26 mouse cellular contexts compared by ENCODE assay signal in the genomic region with DNA sequence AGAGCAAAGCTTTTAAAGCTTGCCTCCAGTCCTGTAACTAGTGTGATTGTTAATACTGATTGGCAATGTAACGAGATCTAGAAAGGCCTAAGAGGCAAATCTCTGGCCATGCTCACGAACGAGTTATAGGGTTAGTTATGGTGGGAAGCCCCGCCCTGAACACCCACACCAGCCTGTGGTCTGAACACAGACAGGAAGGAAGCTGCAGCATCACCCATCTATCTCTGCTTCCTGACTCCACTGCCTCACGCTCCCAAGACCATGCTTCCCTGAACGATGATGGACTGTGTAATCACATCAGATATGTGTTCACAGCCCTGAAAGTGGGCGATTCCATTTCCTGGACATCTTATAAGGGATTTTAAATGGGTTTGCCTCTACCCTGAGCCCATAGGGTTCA. TPM values are rescaled to one million over a fixed set of nuclear protein-coding genes. Genes with fewer than 3 reads are reported as not detected.
A peak's percentile ranks its signal among the peaks of the same experiment; 100 is the strongest.
DNase-seq lines count a peak whose midpoint lies in the region; ATAC-seq and TF ChIP-seq lines count a peak whose summit lies in the region.
"Had no signal": no experiment of that assay in that cellular context is flagged by ENCODE, and none has a peak within 500 bp of the region (broad histone marks: within the 10 kb centered on the region; RNA-seq: fewer than 3 reads in every experiment).

No protein-coding gene starts in this region.

- H3K27ac ChIP-seq in thymus, adult 2 months (ENCODE audit: control insufficient read depth, insufficient read depth, low read length), result no peak overlapping the region
- H3K27ac ChIP-seq: embryonic facial prominence, embryonic 12.5 days; forebrain, embryonic 12.5 days; limb, embryonic 12.5 days; macrophage; neural tube, embryonic 13.5 days; stomach, embryonic 15.5 days had no signal

- ATAC-seq in activated CD4-positive, CD25-positive, alpha-beta regulatory T cell, adult 4 months, result peak; percentile 94
- ATAC-seq: hindbrain, embryonic 16.5 days; intestine, postnatal 0 days; liver, postnatal 0 days; lung, postnatal 0 days had no signal

- H3K9me3 ChIP-seq in megakaryocyte, embryonic 14.5 days, result peaks cover 13% of the 10 kb centered on the region
- H3K9me3 ChIP-seq: embryonic facial prominence, embryonic 12.5 days; forebrain, embryonic 12.5 days; limb, embryonic 12.5 days; neural tube, embryonic 13.5 days; stomach, embryonic 15.5 days had no signal

- DNase-seq in thymus, adult 2 months, result peak; percentile 10
- DNase-seq in thymus, postnatal 10 days (ENCODE audit: low spot score in 2 of 2), result no peak
- peak; percentile 9 for DNase-seq in thymus, postnatal 25 days
- DNase-seq in layer of hippocampus, adult 9-10 months (ENCODE audit: low spot score), result no peak
- DNase-seq in left cerebral cortex, postnatal 36 days (ENCODE audit: low spot score in 2 of 2), result no peak
- no peak for DNase-seq in adrenal gland, adult 2 months
- DNase-seq: adrenal gland, adult 8-10 months; cerebellum, adult 11-12 months; cerebellum, postnatal 10 days; liver, postnatal 0 days; midbrain, embryonic 14.5 days had no signal

- intact Hi-C loops in left cerebral cortex, postnatal 36 days (cut with DNase I), result no loop called here

- no peaks in the 10 kb centered on the region for H3K27me3 ChIP-seq in thymus, adult 2 months (ENCODE audit: control insufficient read depth, insufficient read depth, low read length)
- H3K27me3 ChIP-seq in megakaryocyte, embryonic 14.5 days (replicated peaks), result peaks cover 44% of the 10 kb centered on the region
- H3K27me3 ChIP-seq: embryonic facial prominence, embryonic 12.5 days; forebrain, embryonic 12.5 days; neural tube, embryonic 13.5 days; stomach, embryonic 15.5 days had no signal

- TF ChIP-seq POLR2A in thymus, adult 2 months (IDR thresholded peaks at IDR 0.05; ENCODE audit: control insufficient read depth, extremely low read depth, insufficient read depth, low read length, poor library complexity), result no peak

- H3K36me3 ChIP-seq in thymus, adult 2 months (ENCODE audit: control insufficient read depth, insufficient read depth, low read length), result no peaks in the 10 kb centered on the region
- no peaks in the 10 kb centered on the region for H3K36me3 ChIP-seq in megakaryocyte, embryonic 14.5 days (replicated peaks; ENCODE audit: low read length)
- H3K36me3 ChIP-seq: embryonic facial prominence, embryonic 12.5 days; forebrain, embryonic 12.5 days; limb, embryonic 12.5 days; neural tube, embryonic 13.5 days; stomach, embryonic 15.5 days had no signal

- peaks cover 4% of the 10 kb centered on the region for H3K4me1 ChIP-seq in thymus, adult 2 months (replicated peaks; ENCODE audit: control insufficient read depth, insufficient read depth, low read length)
- peaks cover 15% of the 10 kb centered on the region for H3K4me1 ChIP-seq in megakaryocyte, embryonic 14.5 days
- H3K4me1 ChIP-seq: embryonic facial prominence, embryonic 12.5 days; limb, embryonic 12.5 days; stomach, embryonic 15.5 days had no signal

- no peak overlapping the region for H3K4me3 ChIP-seq in thymus, adult 2 months (ENCODE audit: control insufficient read depth, insufficient read depth, low read length)
- H3K4me3 ChIP-seq in megakaryocyte, embryonic 14.5 days (replicated peaks), result peak overlapping the region; percentile 54
- H3K4me3 ChIP-seq: embryonic facial prominence, embryonic 12.5 days; forebrain, embryonic 12.5 days; limb, embryonic 12.5 days; neural tube, embryonic 13.5 days; stomach, embryonic 15.5 days had no signal

- WGBS in thymus, adult 2 months, result 16% methylated on average over 7 of the region's 7 CpGs

- TF ChIP-seq CTCF in thymus, adult 2 months (IDR thresholded peaks at IDR 0.05; ENCODE audit: borderline replicate concordance, control insufficient read depth, extremely low read depth, insufficient read depth, low read length, poor library complexity), result no peak

RNA-seq across cellular contexts. Expression of a gene that starts 14.9 kb away (rescaled TPM):
- 4.6 and 8.5 TPM in 2 replicates for polyA plus RNA-seq in thymus, adult 2 months (2012; rRNA removed)
- polyA plus RNA-seq in activated CD4-positive, CD25-positive, alpha-beta regulatory T cell, adult 4 months (2017; shearing (Covaris generic)), result not detected
- polyA plus RNA-seq in megakaryocyte, embryonic 14.5 days (2012; ENCODE audit: insufficient read depth, low replicate concordance), result 30.8 and 297 TPM in 2 replicates
- not detected for total RNA-seq in left cerebral cortex, postnatal 36 days (2021)
- total RNA-seq in adrenal gland, adult 2 months (2021), result under 1 TPM in 1 of 2 experiments, not detected in 1; 0.29 TPM
- polyA plus RNA-seq in adrenal gland, adult 2 months (2012; rRNA removed), result not detected in 2 replicates
- total RNA-seq: adrenal gland, adult 8-10 months; gastrocnemius, adult 18-20 months had no signal

RNA-seq across cellular contexts. Expression of a gene that starts 19.9 kb away (rescaled TPM):
- polyA plus RNA-seq in thymus, adult 2 months (2012; rRNA removed), result 8.0 and 10.1 TPM in 2 replicates
- polyA plus RNA-seq in activated CD4-positive, CD25-positive, alpha-beta regulatory T cell, adult 4 months (2017; shearing (Covaris generic)), result not detected
- not detected in 2 replicates for polyA plus RNA-seq in megakaryocyte, embryonic 14.5 days (2012; ENCODE audit: insufficient read depth, low replicate concordance)
- total RNA-seq in left cerebral cortex, postnatal 36 days (2021), result under 1 TPM; 0.29 to 0.39 TPM
- not detected for total RNA-seq in adrenal gland, adult 2 months (2021)
- not detected in 2 replicates for polyA plus RNA-seq in adrenal gland, adult 2 months (2012; rRNA removed)
- total RNA-seq: adrenal gland, adult 8-10 months; gastrocnemius, adult 18-20 months; gastrocnemius, postnatal 4 days; hematopoietic stem cell, adult 5-6 weeks had no signal
- polyA plus RNA-seq: liver, embryonic 11.5 days; liver, postnatal 0 days; lung, postnatal 0 days; macrophage had no signal

RNA-seq across cellular contexts. Expression of a gene that starts 44.8 kb away (rescaled TPM):
- polyA plus RNA-seq in thymus, adult 2 months (2012; rRNA removed), result 11.8 and 12.4 TPM in 2 replicates
- polyA plus RNA-seq in activated CD4-positive, CD25-positive, alpha-beta regulatory T cell, adult 4 months (2017; shearing (Covaris generic)), result 1 to 10 TPM; 4.7 to 4.8 TPM
- 3.8 TPM in 1 of 2 replicates, not detected in the other for polyA plus RNA-seq in megakaryocyte, embryonic 14.5 days (2012; ENCODE audit: insufficient read depth, low replicate concordance)
- total RNA-seq in left cerebral cortex, postnatal 36 days (2021), result 1 to 10 TPM; 4.0 to 8.0 TPM
- 10 to 100 TPM in 1 of 2 experiments, 1 to 10 TPM in 1; 6.6 to 11.9 TPM for total RNA-seq in adrenal gland, adult 2 months (2021)
- 19.2 and 20.7 TPM in 2 replicates for polyA plus RNA-seq in adrenal gland, adult 2 months (2012; rRNA removed)

RNA-seq across cellular contexts. Expression of a gene that starts 47.9 kb away (rescaled TPM):
- 25.3 and 27.9 TPM in 2 replicates for polyA plus RNA-seq in thymus, adult 2 months (2012; rRNA removed)
- 1 to 10 TPM; 1.6 to 2.4 TPM for polyA plus RNA-seq in activated CD4-positive, CD25-positive, alpha-beta regulatory T cell, adult 4 months (2017; shearing (Covaris generic))
- 12.9 and 13.9 TPM in 2 replicates for polyA plus RNA-seq in megakaryocyte, embryonic 14.5 days (2012; ENCODE audit: insufficient read depth, low replicate concordance)
- 100 to 1,000 TPM; 158 to 214 TPM for total RNA-seq in left cerebral cortex, postnatal 36 days (2021)
- 1 to 10 TPM; 3.3 to 4.6 TPM for total RNA-seq in adrenal gland, adult 2 months (2021)
- 6.6 and 9.7 TPM in 2 replicates for polyA plus RNA-seq in adrenal gland, adult 2 months (2012; rRNA removed)
- total RNA-seq: gastrocnemius, adult 18-20 months had no signal

Comparison
In these comparisons a context has a peak if more than half of its experiments do, and no peak if none do; other contexts are left out.
1. DNase-seq: peak in thymus, adult 2 months (single experiment) and thymus, postnatal 25 days (single experiment); none in thymus, postnatal 10 days (0 of 2), layer of hippocampus, adult 9-10 months (single experiment), left cerebral cortex, postnatal 36 days (0 of 2) and adrenal gland, adult 2 months (single experiment).